Mouse (Mus musculus): ENCODE measurements around the gene Inka1.

Inka1 gene

GRCm38 (mm10) chr9:107984052-107984753, 1.5 kb downstream of the Inka1 start:
- peak; percentile 27 for DNase-seq (ENCODE audit: low read depth, low spot score)

GRCm38 (mm10) chr9:107983421-107983890, 2.2 kb downstream of the Inka1 start:
- DNase-seq (ENCODE audit: low read depth, low spot score) = peak; percentile 87

- peak; percentile 60 for DNase-seq (ENCODE audit: low read depth, low spot score)
Observed at GRCm38 (mm10) chr9:107982681-107983346, 2.9 kb downstream of the Inka1 start, which contains the start of gene Gm20661. TSS of gene Gm20661 (plus strand) at chr9:107983058.

GRCm38 (mm10) chr9:107981684-107982605, 3.7 kb downstream of the Inka1 start:
- peak; percentile 88 for DNase-seq (ENCODE audit: low read depth, low spot score)

- no peak for DNase-seq (ENCODE audit: low read depth, low spot score)
Observed at GRCm38 (mm10) chr9:107978815-107979214, 6.9 kb downstream of the Inka1 start.

GRCm38 (mm10) chr9:107975399-107976386, 10.0 kb downstream of the Inka1 start, which contains the start of gene Uba7:
TSS of gene Uba7 (plus strand) at chr9:107975505.
- peak; percentile 85 for DNase-seq (ENCODE audit: low read depth, low spot score)

- peak; percentile 29 for DNase-seq (ENCODE audit: low read depth, low spot score)
Observed at GRCm38 (mm10) chr9:107974491-107975171, 11.0 kb downstream of the Inka1 start.

GRCm38 (mm10) chr9:107971690-107972541, 13.8 kb downstream of the Inka1 start:
- no peak for DNase-seq (ENCODE audit: low read depth, low spot score)

- no peak for DNase-seq (ENCODE audit: low read depth, low spot score)
Observed at GRCm38 (mm10) chr9:107970311-107970710, 15.4 kb downstream of the Inka1 start.

- DNase-seq (ENCODE audit: low read depth, low spot score) = no peak
Observed at GRCm38 (mm10) chr9:107968531-107968930, 17.1 kb downstream of the Inka1 start.

GRCm38 (mm10) chr9:107967437-107967836, 18.2 kb downstream of the Inka1 start:
- no peak for DNase-seq (ENCODE audit: low read depth, low spot score)

- no peak for DNase-seq (ENCODE audit: low read depth, low spot score)
Observed at GRCm38 (mm10) chr9:107966676-107967075, 19.0 kb downstream of the Inka1 start.

- no peak for DNase-seq (ENCODE audit: low read depth, low spot score)
Observed at GRCm38 (mm10) chr9:107964681-107965080, 21.0 kb downstream of the Inka1 start.

GRCm38 (mm10) chr9:107963700-107964099, 22.0 kb downstream of the Inka1 start:
- DNase-seq (ENCODE audit: low read depth, low spot score) = peak; percentile 92

- DNase-seq (ENCODE audit: low read depth, low spot score) = no peak
Observed at GRCm38 (mm10) chr9:107962916-107963315, 22.8 kb downstream of the Inka1 start.

GRCm38 (mm10) chr9:107961881-107962280, 23.8 kb downstream of the Inka1 start:
- peak; percentile 54 for DNase-seq (ENCODE audit: low read depth, low spot score)

GRCm38 (mm10) chr9:107961351-107961762, 24.3 kb downstream of the Inka1 start:
- no peak for DNase-seq (ENCODE audit: low read depth, low spot score)

- DNase-seq (ENCODE audit: low read depth, low spot score) = peak; percentile 48
Observed at GRCm38 (mm10) chr9:107960928-107961327, 24.8 kb downstream of the Inka1 start.

- no peak for DNase-seq (ENCODE audit: low read depth, low spot score)
Observed at GRCm38 (mm10) chr9:107959896-107960295, 25.8 kb downstream of the Inka1 start.

Measured in 3T3-L1 (cell line).